Mouse (Mus musculus): Measurements from ENCODE around the gene Cd44. TPM values are rescaled to one million over a fixed set of nuclear protein-coding genes. Genes with fewer than 3 reads are reported as not detected.

Gene Cd44
- polyA plus RNA-seq, 1 experiment from 2014 or later, result 12.5 TPM

- H3K27ac ChIP-seq (ENCODE audit: low read length), result no peak overlapping the region
- no peaks in the 10 kb centered on the region for H3K9me3 ChIP-seq (ENCODE audit: control insufficient read depth, low read length)
- no peaks in the 10 kb centered on the region for H3K27me3 ChIP-seq (replicated peaks; ENCODE audit: control insufficient read depth, insufficient read depth, low read length)
- H3K4me3 ChIP-seq (ENCODE audit: low read length), result no peak overlapping the region
- no peaks in the 10 kb centered on the region for H3K36me3 ChIP-seq (ENCODE audit: control insufficient read depth, insufficient read depth, low read length)
- no peak for ATAC-seq
- no peak overlapping the region for H3K9ac ChIP-seq (ENCODE audit: low read depth, low read length)
- 85% methylated on average over 2 of the region's 2 CpGs for WGBS
- H3K4me1 ChIP-seq (ENCODE audit: control insufficient read depth, insufficient read depth, low read length), result 0 out of 2 replicates have a peak, but pooled peaks cover 4% of the 10 kb centered on the region
- H3K4me2 ChIP-seq (ENCODE audit: low read depth, low read length), result no peak overlapping the region
These were observed 33.0 kb downstream of the Cd44 start for GRCm38 (mm10) chr2:102868444-102868843.

GRCm38 (mm10) chr2:102867396-102868088 is 33.9 kb downstream of the Cd44 start:
- Histone ChIP-seq H3K36me3 (ENCODE audit: control insufficient read depth, insufficient read depth, low read length) (no peaks in the 10 kb centered on the region), H3K27ac (ENCODE audit: low read length) (peak overlapping the region; percentile 57), H3K9ac (ENCODE audit: low read depth, low read length) (no peak overlapping the region), H3K4me2 (ENCODE audit: low read depth, low read length) (no peak overlapping the region), H3K4me1 (ENCODE audit: control insufficient read depth, insufficient read depth, low read length) (0 out of 2 replicates have a peak, but pooled peaks cover 4% of the 10 kb centered on the region), H3K4me3 (ENCODE audit: low read length) (no peak overlapping the region), H3K27me3 (replicated peaks; ENCODE audit: control insufficient read depth, insufficient read depth, low read length) (no peaks in the 10 kb centered on the region), H3K9me3 (ENCODE audit: control insufficient read depth, low read length) (no peaks in the 10 kb centered on the region)
- ATAC-seq, result peak; percentile 87
- 41% methylated on average over 6 of the region's 6 CpGs for WGBS

- peak; percentile 43 for ATAC-seq
- Histone ChIP-seq H3K27ac (ENCODE audit: low read length) (peak overlapping the region; percentile 35; the same call in 1 of the 2 replicates), H3K9me3 (ENCODE audit: control insufficient read depth, low read length) (no peaks in the 10 kb centered on the region), H3K4me2 (ENCODE audit: low read depth, low read length) (no peak overlapping the region), H3K27me3 (replicated peaks; ENCODE audit: control insufficient read depth, insufficient read depth, low read length) (no peaks in the 10 kb centered on the region), H3K36me3 (ENCODE audit: control insufficient read depth, insufficient read depth, low read length) (no peaks in the 10 kb centered on the region), H3K4me3 (ENCODE audit: low read length) (no peak overlapping the region), H3K9ac (ENCODE audit: low read depth, low read length) (no peak overlapping the region), H3K4me1 (ENCODE audit: control insufficient read depth, insufficient read depth, low read length) (0 out of 2 replicates have a peak, but pooled peaks cover 4% of the 10 kb centered on the region)
- 8% methylated on average over 1 of the region's 1 CpGs for WGBS
These were observed 34.9 kb downstream of the Cd44 start for GRCm38 (mm10) chr2:102866594-102866993.

GRCm38 (mm10) chr2:102865354-102865752 is 36.1 kb downstream of the Cd44 start:
- WGBS, result 94% methylated on average over 8 of the region's 8 CpGs
- no peak overlapping the region for H3K27ac ChIP-seq (ENCODE audit: low read length)
- no peaks in the 10 kb centered on the region for H3K9me3 ChIP-seq (ENCODE audit: control insufficient read depth, low read length)
- H3K4me3 ChIP-seq (ENCODE audit: low read length), result no peak overlapping the region
- no peak overlapping the region for H3K4me2 ChIP-seq (ENCODE audit: low read depth, low read length)
- H3K9ac ChIP-seq (ENCODE audit: low read depth, low read length), result no peak overlapping the region
- no peak for ATAC-seq
- H3K4me1 ChIP-seq (ENCODE audit: control insufficient read depth, insufficient read depth, low read length), result 0 out of 2 replicates have a peak, but pooled peaks cover 4% of the 10 kb centered on the region
- H3K27me3 ChIP-seq (replicated peaks; ENCODE audit: control insufficient read depth, insufficient read depth, low read length), result no peaks in the 10 kb centered on the region
- no peaks in the 10 kb centered on the region for H3K36me3 ChIP-seq (ENCODE audit: control insufficient read depth, insufficient read depth, low read length)

GRCm38 (mm10) chr2:102864695-102865353 is 36.6 kb downstream of the Cd44 start:
- H3K9ac ChIP-seq (ENCODE audit: low read depth, low read length), result no peak overlapping the region
- ATAC-seq, result no peak
- no peaks in the 10 kb centered on the region for H3K9me3 ChIP-seq (ENCODE audit: control insufficient read depth, low read length)
- H3K4me2 ChIP-seq (ENCODE audit: low read depth, low read length), result no peak overlapping the region
- H3K36me3 ChIP-seq (ENCODE audit: control insufficient read depth, insufficient read depth, low read length), result no peaks in the 10 kb centered on the region
- no peak overlapping the region for H3K4me3 ChIP-seq (ENCODE audit: low read length)
- no peaks in the 10 kb centered on the region for H3K27me3 ChIP-seq (replicated peaks; ENCODE audit: control insufficient read depth, insufficient read depth, low read length)
- H3K4me1 ChIP-seq (ENCODE audit: control insufficient read depth, insufficient read depth, low read length), result 0 out of 2 replicates have a peak, but pooled peaks cover 4% of the 10 kb centered on the region
- H3K27ac ChIP-seq (ENCODE audit: low read length), result no peak overlapping the region
- WGBS, result 78% methylated on average over 6 of the region's 6 CpGs

- no peak overlapping the region for H3K4me3 ChIP-seq (ENCODE audit: low read length)
- ATAC-seq, result no peak
- no peaks in the 10 kb centered on the region for H3K9me3 ChIP-seq (ENCODE audit: control insufficient read depth, low read length)
These were observed 37.4 kb downstream of the Cd44 start for GRCm38 (mm10) chr2:102864036-102864435.

GRCm38 (mm10) chr2:102863583-102863982 is 37.9 kb downstream of the Cd44 start:
- ATAC-seq, result no peak
- Histone ChIP-seq H3K27me3 (replicated peaks; ENCODE audit: control insufficient read depth, insufficient read depth, low read length) (no peaks in the 10 kb centered on the region), H3K4me2 (ENCODE audit: low read depth, low read length) (no peak overlapping the region), H3K4me3 (ENCODE audit: low read length) (no peak overlapping the region), H3K9me3 (ENCODE audit: control insufficient read depth, low read length) (no peaks in the 10 kb centered on the region), H3K36me3 (ENCODE audit: control insufficient read depth, insufficient read depth, low read length) (no peaks in the 10 kb centered on the region), H3K4me1 (ENCODE audit: control insufficient read depth, insufficient read depth, low read length) (0 out of 2 replicates have a peak, but pooled peaks cover 4% of the 10 kb centered on the region), H3K9ac (ENCODE audit: low read depth, low read length) (no peak overlapping the region), H3K27ac (ENCODE audit: low read length) (no peak overlapping the region)
- 94% methylated on average over 2 of the region's 2 CpGs for WGBS

More at GRCm38 (mm10) chr2:102864036-102864435, 37.4 kb downstream of the Cd44 start:
- 85% methylated on average over 4 of the region's 4 CpGs for WGBS
- Histone ChIP-seq H3K4me1 (ENCODE audit: control insufficient read depth, insufficient read depth, low read length) (0 out of 2 replicates have a peak, but pooled peaks cover 4% of the 10 kb centered on the region), H3K36me3 (ENCODE audit: control insufficient read depth, insufficient read depth, low read length) (no peaks in the 10 kb centered on the region), H3K27me3 (replicated peaks; ENCODE audit: control insufficient read depth, insufficient read depth, low read length) (no peaks in the 10 kb centered on the region), H3K4me2 (ENCODE audit: low read depth, low read length) (no peak overlapping the region), H3K9ac (ENCODE audit: low read depth, low read length) (no peak overlapping the region), H3K27ac (ENCODE audit: low read length) (no peak overlapping the region)

- Histone ChIP-seq H3K27me3 (replicated peaks; ENCODE audit: control insufficient read depth, insufficient read depth, low read length) (no peaks in the 10 kb centered on the region), H3K4me3 (ENCODE audit: low read length) (no peak overlapping the region), H3K27ac (ENCODE audit: low read length) (no peak overlapping the region), H3K9me3 (ENCODE audit: control insufficient read depth, low read length) (no peaks in the 10 kb centered on the region), H3K4me2 (ENCODE audit: low read depth, low read length) (no peak overlapping the region), H3K9ac (ENCODE audit: low read depth, low read length) (no peak overlapping the region), H3K4me1 (ENCODE audit: control insufficient read depth, insufficient read depth, low read length) (0 out of 2 replicates have a peak, but pooled peaks cover 4% of the 10 kb centered on the region), H3K36me3 (ENCODE audit: control insufficient read depth, insufficient read depth, low read length) (no peaks in the 10 kb centered on the region)
- 76% methylated on average over 7 of the region's 7 CpGs for WGBS
- no peak for ATAC-seq
These were observed 38.8 kb downstream of the Cd44 start for GRCm38 (mm10) chr2:102862706-102863105.

GRCm38 (mm10) chr2:102858271-102858670 is 43.2 kb downstream of the Cd44 start:
- no peak for ATAC-seq
- Histone ChIP-seq H3K27ac (ENCODE audit: low read length) (no peak overlapping the region), H3K9me3 (ENCODE audit: control insufficient read depth, low read length) (no peaks in the 10 kb centered on the region), H3K36me3 (ENCODE audit: control insufficient read depth, insufficient read depth, low read length) (no peaks in the 10 kb centered on the region), H3K4me1 (ENCODE audit: control insufficient read depth, insufficient read depth, low read length) (no peaks in the 10 kb centered on the region), H3K4me2 (ENCODE audit: low read depth, low read length) (no peak overlapping the region), H3K27me3 (replicated peaks; ENCODE audit: control insufficient read depth, insufficient read depth, low read length) (no peaks in the 10 kb centered on the region), H3K9ac (ENCODE audit: low read depth, low read length) (no peak overlapping the region), H3K4me3 (ENCODE audit: low read length) (no peak overlapping the region)
- WGBS, result 95% methylated on average over 6 of the region's 6 CpGs

Data from intestine, embryonic 16.5 days (tissue).